Mouse (Mus musculus) urinary bladder, postnatal 4 days (tissue): Measurements from ENCODE around the gene Gm26741.
"Not testable (repeated sequence)": the region's sequence is repeated elsewhere in the genome, so short reads cannot be mapped to it uniquely, and the experiment has no call there.

ENCODE experiments used
- DNase-seq, 2 experiments: peaks; one replicate each; pipeline ENCODE4 v3.0.0; 2021 to 2022; ENCODE audit warnings: low spot score in 2 of 2

The Gm26741 gene

GRCm38 (mm10) chr10:52358467-52358866 lies at the start of gene Gm26741:
Gm26741 (plus strand) TSS chr10:52358767.
- no peak for DNase-seq

- no peak for DNase-seq
These were observed 49.4 kb upstream of the Gm26741 start for GRCm38 (mm10) chr10:52309196-52309595.

- no peak for DNase-seq
These were observed 38.9 kb upstream of the Gm26741 start for GRCm38 (mm10) chr10:52319506-52320286.

GRCm38 (mm10) chr10:52321918-52322317 lies 36.6 kb upstream of the Gm26741 start:
- no peak for DNase-seq

GRCm38 (mm10) chr10:52331007-52331406 lies 27.6 kb upstream of the Gm26741 start:
- no peak for DNase-seq

GRCm38 (mm10) chr10:52343324-52343723 lies 15.2 kb upstream of the Gm26741 start:
- DNase-seq = not testable (repeated sequence)

GRCm38 (mm10) chr10:52353184-52353583 lies 5.4 kb upstream of the Gm26741 start:
- no peak for DNase-seq

GRCm38 (mm10) chr10:52360241-52360735 lies 1.7 kb downstream of the Gm26741 start:
- no peak for DNase-seq

- no peak for DNase-seq
These were observed 2.5 kb downstream of the Gm26741 start for GRCm38 (mm10) chr10:52360862-52361609.

- DNase-seq = no peak
These were observed 9.8 kb downstream of the Gm26741 start for GRCm38 (mm10) chr10:52368376-52368775.

GRCm38 (mm10) chr10:52373834-52374233 lies 15.3 kb downstream of the Gm26741 start:
- no peak for DNase-seq

- no peak for DNase-seq
These were observed 16.1 kb downstream of the Gm26741 start for GRCm38 (mm10) chr10:52374651-52375050.

- DNase-seq = no peak
These were observed 17.9 kb downstream of the Gm26741 start for GRCm38 (mm10) chr10:52376422-52376821.

- DNase-seq = no peak
These were observed 19.2 kb downstream of the Gm26741 start for GRCm38 (mm10) chr10:52377813-52378212.

- DNase-seq = no peak
These were observed 22.8 kb downstream of the Gm26741 start for GRCm38 (mm10) chr10:52381321-52381801.

GRCm38 (mm10) chr10:52381845-52382591 lies 23.5 kb downstream of the Gm26741 start, which contains the start of gene Gopc:
Gopc (minus strand) TSS chr10:52382124.
- peak; percentile 94 to 96 for DNase-seq

- DNase-seq = no peak
These were observed 24.5 kb downstream of the Gm26741 start for GRCm38 (mm10) chr10:52383022-52383421.

GRCm38 (mm10) chr10:52383522-52383921 lies 25.0 kb downstream of the Gm26741 start:
- DNase-seq = no peak

- no peak for DNase-seq
These were observed 26.4 kb downstream of the Gm26741 start for GRCm38 (mm10) chr10:52384823-52385610.

- no peak for DNase-seq
These were observed 28.6 kb downstream of the Gm26741 start for GRCm38 (mm10) chr10:52387192-52387591.

GRCm38 (mm10) chr10:52388922-52389430 lies 30.4 kb downstream of the Gm26741 start, which contains the start of gene Nepn:
Nepn (plus strand) TSS chr10:52388972.
- DNase-seq = no peak
